Mouse (Mus musculus) myocyte (in vitro differentiated cells): ENCODE results near the gene Scfd2.

ENCODE experiments used
- CEBPB ChIP-seq: IDR thresholded peaks from 2 replicates; pipeline ENCODE4 v1.6.1; 2011; ENCODE audit warnings: mild to moderate bottlenecking, moderate library complexity; ENCODE audit not compliant: poor library complexity, insufficient read depth, severe bottlenecking
- MAX ChIP-seq: IDR thresholded peaks from one replicate; pipeline ENCODE4 v1.6.1; 2011; ENCODE audit warnings: low read depth, mild to moderate bottlenecking, control low read depth
- MYOD1 ChIP-seq, 3 experiments: IDR thresholded peaks; one replicate each; pipeline ENCODE4 v1.6.1; 2011; ENCODE audit warnings: control low read depth in 2 of 3, low read depth in 2 of 3, mild to moderate bottlenecking in 2 of 3, moderate library complexity in 1 of 3; ENCODE audit not compliant: insufficient read length in 2 of 3, control insufficient read depth in 1 of 3
- MYOG ChIP-seq, 3 experiments: IDR thresholded peaks; one replicate each; pipeline ENCODE4 v1.6.1; 2011; ENCODE audit warnings: control low read depth in 2 of 3, low read depth in 2 of 3, mild to moderate bottlenecking in 2 of 3; ENCODE audit not compliant: insufficient read length in 2 of 3, control insufficient read depth in 1 of 3, insufficient read depth in 1 of 3
- POLR2A ChIP-seq: IDR thresholded peaks from one replicate; pipeline ENCODE4 v1.6.1; 2011; ENCODE audit warnings: low read depth, mild to moderate bottlenecking, control low read depth, moderate library complexity; ENCODE audit not compliant: insufficient read length
- TCF12 ChIP-seq: IDR thresholded peaks from one replicate; pipeline ENCODE4 v1.6.1; 2011; ENCODE audit warnings: mild to moderate bottlenecking, control low read depth; ENCODE audit not compliant: poor library complexity, insufficient read depth, severe bottlenecking
- USF1 ChIP-seq: IDR thresholded peaks from one replicate; pipeline ENCODE4 v1.6.1; 2011; ENCODE audit warnings: low read depth, mild to moderate bottlenecking, control low read depth, moderate library complexity

- TF ChIP-seq MYOD1 (IDR thresholded peaks at IDR 0.05; ENCODE audit: control insufficient read depth in 1 of 3, insufficient read length in 2 of 3, low read depth in 2 of 3) (no peak), POLR2A (no peak), TCF12 (no peak), USF1 (no peak), CEBPB (no peak), MYOG (IDR thresholded peaks at IDR 0.05; ENCODE audit: control insufficient read depth in 1 of 3, insufficient read depth in 1 of 3, insufficient read length in 2 of 3, low read depth in 2 of 3) (no peak), MAX (no peak)
Measured at GRCm38 (mm10) chr5:74201570-74202357, 329.8 kb downstream of the Scfd2 start.
